Mouse (Mus musculus) mouse trophoblast stem cell (cell line): ENCODE data around the gene Syce1l.

Experiments
- in situ Hi-C, 2 experiments: fragments of 300-500 bp; cut with MseI, MboI; formaldehyde crosslinking; loops; 2 replicates in 1 of 2; 3 replicates in 1 of 2; pipeline ENCODE4 v1.15.1; 2025

Gene Syce1l

GRCm38 (mm10) chr8:113642926-113643325 lies at the start of gene Syce1l:
Syce1l (plus strand) TSS chr8:113643213.
- in situ Hi-C loops, result no loop called here

DNA sequence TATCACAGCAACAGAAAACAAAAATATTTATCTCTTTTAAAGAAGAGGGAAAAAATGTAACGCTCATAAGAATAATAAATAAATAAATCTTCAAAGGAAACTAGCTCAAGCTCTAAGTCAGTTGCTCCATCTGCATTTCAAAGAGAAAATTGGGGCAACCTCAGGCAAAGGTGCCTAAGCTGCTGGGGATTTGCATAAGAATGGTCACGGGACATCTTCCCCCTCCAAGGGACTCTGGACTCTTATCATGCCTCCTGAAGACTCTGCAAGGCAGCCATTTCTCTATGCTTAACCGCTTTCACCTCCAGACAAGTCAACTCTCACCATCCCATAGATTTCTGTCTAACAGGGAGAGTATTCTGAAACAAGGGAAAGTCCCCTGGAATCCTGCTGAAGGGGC lies 44.6 kb upstream of the Syce1l start:
- in situ Hi-C loops, result loop anchor here in 1 of 2 experiments (25.0 kb wide), 1 partner anchor 486 kb away; no protein-coding TSS in a partner anchor

DNA sequence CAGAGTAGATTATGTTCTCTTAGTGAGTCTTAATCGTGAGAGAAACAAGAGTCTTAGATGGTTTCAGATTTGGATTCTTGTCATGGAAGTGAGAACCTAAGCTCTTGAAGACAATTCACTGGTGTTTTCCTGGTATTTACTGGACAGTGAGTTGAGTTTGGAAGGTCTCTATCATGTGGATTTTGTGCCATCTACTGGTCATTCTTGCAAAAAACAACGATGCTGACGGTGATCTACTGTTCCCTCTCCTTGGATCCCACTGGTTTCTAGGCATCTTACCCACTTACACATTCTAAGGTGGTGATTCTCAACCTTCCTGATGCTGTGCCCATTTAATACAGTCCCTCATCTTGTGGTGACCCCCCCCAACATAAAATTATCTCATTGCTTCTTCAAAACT lies 10.4 kb upstream of the Syce1l start:
- in situ Hi-C loops, result loop anchor here (5.0 kb wide), 2 partner anchors 45 to 50 kb away; no protein-coding TSS in a partner anchor

DNA sequence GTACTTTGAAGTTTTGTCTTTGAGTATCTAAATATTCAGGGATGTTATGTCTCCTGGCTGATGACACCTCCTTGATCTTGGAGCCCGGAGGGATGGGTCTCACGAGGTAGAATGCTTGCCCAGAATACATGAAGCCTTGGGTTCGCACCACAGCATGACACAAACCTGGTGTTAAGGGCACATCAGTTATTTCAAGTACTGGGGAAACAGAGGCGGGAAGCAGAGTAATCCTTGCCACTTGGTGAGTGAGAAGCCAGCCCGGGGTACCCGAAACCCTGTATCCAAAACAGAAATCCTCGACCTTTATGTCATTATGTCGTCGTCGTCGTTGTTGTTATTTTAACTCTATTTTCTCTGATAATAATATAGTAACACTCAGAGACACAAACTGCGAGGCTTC lies 8.9 kb upstream of the Syce1l start:
- in situ Hi-C loops, result loop anchor here (5.0 kb wide), 2 partner anchors 47 to 52 kb away; no protein-coding TSS in a partner anchor

DNA sequence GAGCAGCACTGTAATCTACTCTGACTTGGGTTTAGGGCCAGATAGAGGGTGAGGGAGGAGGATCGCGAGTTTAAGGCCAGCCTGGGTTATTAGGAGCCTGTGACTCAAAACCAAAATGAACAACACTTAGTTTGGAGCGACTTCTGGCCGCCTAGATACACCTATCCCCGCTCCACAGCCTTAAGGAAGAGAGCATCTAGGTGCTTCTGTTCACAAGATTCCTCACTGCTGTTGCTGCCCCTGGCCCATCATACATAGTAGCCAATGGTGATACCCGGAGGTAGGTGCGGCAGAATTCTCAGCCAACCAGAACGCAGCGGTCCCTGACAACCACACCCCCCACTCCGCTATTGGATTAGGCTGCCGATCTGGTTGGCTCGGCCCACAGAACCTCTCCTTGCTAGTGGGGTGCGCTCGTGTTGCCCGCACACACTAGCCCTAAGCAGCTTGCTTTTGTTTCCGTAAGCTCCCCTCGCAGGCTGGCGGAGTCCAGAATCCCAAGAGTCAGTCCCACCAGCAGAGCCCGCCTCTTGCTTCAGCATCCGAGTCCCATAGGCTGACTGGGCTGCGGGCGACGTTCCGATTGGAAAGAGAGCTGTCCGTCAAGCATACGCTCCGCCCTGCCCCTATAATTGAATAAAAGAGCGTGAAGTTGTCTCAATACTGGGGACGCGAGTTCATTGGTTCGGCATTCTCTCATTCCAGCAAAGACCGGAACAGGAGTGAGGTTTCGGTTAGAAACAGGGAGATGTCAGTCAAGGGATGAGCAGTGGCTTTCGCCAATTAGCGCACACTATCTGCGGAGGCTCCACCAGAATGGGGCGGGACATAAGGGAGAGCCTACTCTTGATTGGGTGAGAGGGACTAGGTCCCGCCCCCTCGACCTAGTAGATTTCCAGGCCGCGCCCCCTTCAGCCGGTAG lies 8.1 kb upstream of the Syce1l start, which contains the start of gene Mon1b:
Gene Mon1b (plus strand): TSS at position 918 of the 922 bp plus-strand sequence.
- in situ Hi-C loops, result loop anchor here (5.0 kb wide), 2 partner anchors 48 to 53 kb away; no protein-coding TSS in a partner anchor

GRCm38 (mm10) chr8:113635592-113636279 lies 7.3 kb upstream of the Syce1l start:
- in situ Hi-C loops, result no loop called here

DNA sequence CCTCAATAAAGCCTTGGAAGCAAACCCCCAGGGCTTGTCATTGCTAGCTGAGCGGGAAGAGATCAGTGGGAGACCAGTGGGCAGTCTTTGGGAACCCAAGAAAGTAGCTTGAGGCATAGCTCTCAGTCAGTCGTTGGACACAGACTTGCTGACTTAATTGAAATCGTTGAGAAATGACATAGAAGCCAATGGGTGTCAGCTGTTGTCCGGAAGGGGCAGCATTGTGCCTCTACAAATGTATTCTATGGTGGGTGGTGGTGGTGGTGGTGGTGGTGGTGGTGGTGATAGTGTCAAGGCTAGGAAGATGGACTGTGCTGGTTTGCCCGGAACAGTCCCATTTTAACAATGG lies 6.8 kb upstream of the Syce1l start:
- in situ Hi-C loops, result no loop called here

DNA sequence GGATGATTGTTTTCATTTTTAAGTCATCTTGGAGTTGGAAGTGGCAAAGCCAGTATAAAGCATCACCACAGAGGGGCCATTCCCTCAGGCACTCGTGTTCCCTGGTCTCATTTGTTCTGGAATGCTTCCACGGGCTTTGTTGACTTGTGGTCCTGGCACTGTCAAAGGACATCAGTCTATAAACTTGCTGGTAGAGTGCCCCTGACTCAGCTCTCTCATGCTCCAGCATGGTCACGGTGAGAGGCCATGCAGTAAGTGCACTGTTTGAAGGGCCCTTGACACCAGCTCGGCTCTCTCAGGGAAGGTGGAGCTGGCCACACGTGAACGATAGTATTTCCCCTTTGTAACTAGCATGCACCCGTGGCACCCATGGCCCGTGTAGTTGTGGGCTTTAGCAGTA lies 2.7 kb upstream of the Syce1l start:
- in situ Hi-C loops, result no loop called here

DNA sequence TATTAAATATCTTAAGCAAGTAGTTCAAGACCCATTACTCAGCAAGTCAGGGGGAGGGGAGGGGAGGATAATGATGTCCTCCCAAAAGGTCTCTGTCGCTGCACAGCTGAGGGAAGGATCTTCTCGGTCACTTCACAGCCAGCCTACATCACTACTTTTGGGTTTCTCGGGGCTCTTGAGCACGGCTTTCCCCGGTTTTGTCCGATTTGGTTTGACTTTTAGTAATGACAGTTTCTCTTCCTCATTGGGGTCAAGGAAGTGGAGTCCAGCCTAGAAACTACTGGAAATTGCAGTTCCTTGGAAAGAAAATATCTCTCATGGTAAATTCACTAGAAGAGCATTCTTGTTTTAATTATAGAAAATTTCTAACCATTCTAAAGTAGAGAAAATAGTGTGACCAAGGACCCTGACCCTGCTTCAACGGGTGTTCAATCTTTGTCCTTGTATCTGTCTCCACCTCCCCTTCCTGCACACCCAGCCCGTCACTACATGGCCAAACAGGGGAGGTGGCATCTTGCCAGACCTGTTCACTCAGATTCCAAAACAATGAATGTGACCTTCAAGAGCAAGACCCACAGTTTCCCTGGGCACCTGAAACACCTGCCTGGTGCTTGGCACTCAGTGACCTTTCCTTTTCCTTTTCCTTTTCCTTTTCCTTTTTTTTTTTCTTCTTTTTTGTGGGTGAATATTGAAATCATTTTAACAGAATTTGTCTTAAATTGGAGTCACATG lies 632 bp downstream of the Syce1l start:
- in situ Hi-C loops, result no loop called here

DNA sequence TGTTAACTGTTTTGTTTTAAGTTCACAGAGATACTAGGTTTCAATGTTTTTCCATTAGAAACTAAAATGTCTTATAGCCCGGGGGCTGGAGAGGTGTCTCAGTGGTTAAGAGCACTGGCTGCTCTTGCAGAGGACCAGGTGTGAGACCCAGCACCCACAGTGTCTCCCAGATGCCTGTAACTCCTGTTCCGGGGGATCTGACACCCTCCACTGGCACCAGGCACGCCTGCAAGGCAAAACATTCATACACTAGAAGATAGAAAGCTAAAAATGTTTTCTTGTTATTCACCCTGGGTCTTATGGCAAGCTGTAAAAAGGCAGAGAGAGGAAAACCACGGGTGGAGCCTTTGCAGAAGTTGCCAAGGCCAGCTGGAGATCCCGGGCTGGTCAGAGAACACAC lies 2.2 kb downstream of the Syce1l start:
- in situ Hi-C loops, result no loop called here

DNA sequence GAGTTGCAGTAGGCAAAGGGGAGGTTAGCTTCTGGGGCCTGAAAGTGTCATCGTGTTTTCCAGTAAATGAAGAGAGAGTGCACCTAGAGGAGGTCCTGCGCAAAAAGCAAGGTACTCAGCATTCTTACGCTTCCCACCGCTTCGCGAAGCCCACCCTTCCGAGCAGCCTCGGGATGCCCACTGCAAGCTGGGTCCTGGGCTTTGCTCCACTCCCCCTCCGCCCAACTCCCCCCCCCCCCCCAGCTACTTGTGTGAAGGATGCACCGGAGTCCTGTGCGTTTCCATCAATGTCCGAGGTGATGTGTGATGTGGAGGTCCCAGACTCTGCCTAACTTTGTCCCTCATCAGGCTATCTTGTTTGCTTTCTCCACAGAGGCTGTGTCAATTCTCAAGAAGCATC lies 9.4 kb downstream of the Syce1l start:
- in situ Hi-C loops, result loop anchor here in 1 of 2 experiments (25.0 kb wide), 1 partner anchor 710 kb away; no protein-coding TSS in a partner anchor

GRCm38 (mm10) chr8:113653151-113653550 lies 10.1 kb downstream of the Syce1l start:
- in situ Hi-C loops, result loop anchor here in 1 of 2 experiments (25.0 kb wide), 1 partner anchor 709 kb away; no protein-coding TSS in a partner anchor

- in situ Hi-C loops, result loop anchor here in 1 of 2 experiments (25.0 kb wide), 1 partner anchor 706 kb away; no protein-coding TSS in a partner anchor
These were observed 13.1 kb downstream of the Syce1l start for GRCm38 (mm10) chr8:113656154-113656553.

DNA sequence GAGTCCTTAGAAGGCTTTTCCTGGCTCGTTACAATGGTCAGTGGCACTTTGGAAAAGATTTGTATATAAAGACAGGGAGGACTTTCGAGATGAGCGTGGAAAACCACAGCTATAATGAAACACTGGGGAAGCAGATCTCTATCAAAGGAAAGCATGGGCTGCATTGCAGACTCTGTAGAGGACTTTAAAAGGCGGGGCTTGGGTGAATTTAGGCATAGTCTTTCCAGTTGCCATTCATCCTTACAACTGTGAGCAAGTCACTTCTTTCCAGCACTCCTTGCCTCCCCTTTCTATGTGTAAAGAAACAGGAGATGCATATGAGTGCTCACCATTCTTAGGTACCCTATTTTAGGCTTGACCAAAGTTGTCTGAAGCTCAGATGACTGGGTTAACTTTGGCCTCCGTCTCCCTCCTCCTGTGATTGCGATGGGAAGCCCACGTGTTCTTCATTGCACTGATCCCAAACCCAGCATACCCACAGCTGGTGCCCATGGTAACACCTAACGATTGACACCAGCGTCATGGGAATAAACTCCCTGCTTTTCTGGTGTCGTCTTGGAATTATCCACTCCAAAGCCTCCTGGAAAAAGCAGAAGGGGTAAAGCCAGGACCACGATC lies 13.8 kb downstream of the Syce1l start:
- in situ Hi-C loops, result loop anchor here in 1 of 2 experiments (25.0 kb wide), 1 partner anchor 706 kb away; no protein-coding TSS in a partner anchor

- in situ Hi-C loops, result loop anchor here (10.0 to 25.0 kb wide), 3 partner anchors 185 to 715 kb away; partner anchors contain the start of gene Adamts18 (in 1 of the 2)
These were observed 17.1 kb downstream of the Syce1l start for GRCm38 (mm10) chr8:113660128-113660527.

DNA sequence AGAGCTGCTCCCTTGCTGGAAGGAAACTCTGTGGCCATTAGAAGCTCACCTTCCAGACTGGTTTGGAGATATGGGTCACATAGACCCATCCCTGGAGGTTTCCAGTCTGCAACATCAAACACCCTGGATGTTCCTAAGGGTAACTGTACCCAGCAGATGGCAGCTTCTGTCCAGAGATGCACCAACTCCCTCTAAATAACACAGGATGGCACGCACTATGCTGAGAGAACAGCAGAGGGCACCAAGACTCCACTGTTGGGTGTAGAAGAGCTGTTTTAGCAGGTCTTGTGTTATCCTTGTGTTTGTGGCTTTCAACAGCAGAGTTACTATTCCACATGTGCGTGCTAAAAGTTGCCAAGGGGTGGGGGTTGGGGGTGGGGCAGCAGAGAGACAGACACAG lies 21.5 kb downstream of the Syce1l start:
- in situ Hi-C loops, result loop anchor here (10.0 to 25.0 kb wide), 3 partner anchors 180 to 710 kb away; partner anchors contain the start of gene Adamts18 (in 1 of the 2)

DNA sequence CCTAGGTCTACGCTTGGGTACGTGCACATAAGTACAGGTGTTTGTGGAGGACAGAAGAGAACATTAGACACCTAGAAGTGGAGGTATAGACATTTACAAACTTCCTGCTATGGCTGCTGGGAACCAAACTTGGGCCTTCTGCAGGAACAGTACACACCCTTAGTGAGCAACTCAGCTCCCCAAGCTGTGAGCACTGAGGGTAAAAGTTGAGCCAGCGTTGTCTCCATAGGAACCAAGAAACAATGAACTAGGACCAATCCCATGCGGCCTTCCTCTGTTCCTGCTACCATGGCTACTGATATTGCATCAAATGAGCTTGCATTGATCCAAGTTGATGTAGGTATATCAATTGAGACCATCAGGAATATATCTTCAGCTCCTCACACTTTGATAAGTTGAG lies 22.0 kb downstream of the Syce1l start:
- in situ Hi-C loops, result loop anchor here (5.0 to 25.0 kb wide), 5 partner anchors 180 to 710 kb away; partner anchors contain the start of gene Adamts18 (in 1 of the 2)

GRCm38 (mm10) chr8:113665951-113666350 lies 22.9 kb downstream of the Syce1l start:
- in situ Hi-C loops, result loop anchor here (5.0 to 25.0 kb wide), 5 partner anchors 179 to 709 kb away; partner anchors contain the start of gene Adamts18 (in 1 of the 2)

GRCm38 (mm10) chr8:113666714-113667432 lies 23.9 kb downstream of the Syce1l start:
- in situ Hi-C loops, result loop anchor here (5.0 to 25.0 kb wide), 5 partner anchors 178 to 708 kb away; partner anchors contain the start of gene Adamts18 (in 1 of the 2)

DNA sequence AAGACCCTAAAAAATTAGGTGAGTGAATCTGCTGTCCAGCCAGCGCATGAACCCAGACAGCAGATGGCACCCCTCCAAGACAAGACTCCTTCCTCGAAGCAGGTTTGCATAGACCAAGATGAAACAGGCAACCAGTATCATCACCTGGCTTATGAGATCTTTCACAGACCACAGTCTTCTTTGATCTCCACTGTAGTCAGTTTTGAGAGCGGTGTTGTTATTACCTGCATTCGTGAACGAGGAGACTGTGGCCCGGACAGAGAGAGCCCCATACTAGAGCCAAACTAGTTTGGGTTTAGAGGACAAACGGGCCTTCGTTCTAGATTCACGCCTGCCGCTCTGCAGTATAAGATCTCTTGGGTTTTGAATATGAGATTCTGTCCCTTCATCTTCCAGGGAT lies 26.9 kb downstream of the Syce1l start:
- in situ Hi-C loops, result loop anchor here (5.0 to 25.0 kb wide), 5 partner anchors 175 to 705 kb away; partner anchors contain the start of gene Adamts18 (in 1 of the 2)
